ENCODE assay signal across 24 mouse cellular contexts in the genomic region with DNA sequence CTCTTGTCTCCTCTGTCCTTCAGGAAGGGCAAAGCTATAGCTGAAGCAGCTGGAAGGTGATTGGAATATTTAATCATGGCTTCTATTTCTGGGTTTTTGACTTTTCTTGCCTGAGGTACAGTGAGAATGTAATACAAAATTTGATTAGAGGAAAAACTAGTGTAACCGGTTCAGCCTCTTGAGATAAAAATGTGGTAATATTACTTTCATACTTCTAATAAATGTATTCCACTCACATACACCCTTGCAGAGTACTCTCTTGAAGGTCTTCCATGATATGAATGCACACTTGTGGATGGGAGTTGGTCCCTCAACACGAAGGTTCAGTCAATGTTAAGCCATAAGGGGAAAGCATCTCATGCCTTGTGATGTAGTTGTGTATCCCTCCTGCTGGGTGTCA.
DNase-seq lines count a peak whose midpoint lies in the region; ATAC-seq and TF ChIP-seq lines count a peak whose summit lies in the region.
"Had no signal": no experiment of that assay in that cellular context is flagged by ENCODE, and none has a peak within 500 bp of the region (broad histone marks: within the 10 kb centered on the region; RNA-seq: fewer than 3 reads in every experiment).

No protein-coding gene starts in this region.

- no peaks in the 10 kb centered on the region for H3K27me3 ChIP-seq in lung, embryonic 14.5 days (ENCODE audit: insufficient read depth, low read length)
- no peaks in the 10 kb centered on the region for H3K27me3 ChIP-seq in lung, postnatal 0 days (replicated peaks; ENCODE audit: insufficient read depth, low read length)
- H3K27me3 ChIP-seq: embryonic facial prominence, embryonic 13.5 days; forebrain, embryonic 13.5 days; heart, embryonic 13.5 days; hindbrain, embryonic 12.5 days; hindbrain, embryonic 15.5 days had no signal

- H3K9me3 ChIP-seq in lung, embryonic 14.5 days (ENCODE audit: low read depth, low read length), result no peaks in the 10 kb centered on the region
- no peaks in the 10 kb centered on the region for H3K9me3 ChIP-seq in lung, postnatal 0 days (ENCODE audit: low read length)
- H3K9me3 ChIP-seq: embryonic facial prominence, embryonic 13.5 days; forebrain, embryonic 10.5 days; forebrain, embryonic 13.5 days; heart, embryonic 10.5 days; heart, embryonic 13.5 days; hindbrain, embryonic 12.5 days; hindbrain, embryonic 15.5 days had no signal

- peaks cover 7% of the 10 kb centered on the region for H3K4me1 ChIP-seq in lung, embryonic 14.5 days (ENCODE audit: insufficient read depth)
- H3K4me1 ChIP-seq in lung, adult 2 months (ENCODE audit: control insufficient read depth, insufficient read depth, low read length), result peaks cover 6% of the 10 kb centered on the region
- peaks cover 3% of the 10 kb centered on the region; the same call in 1 of the 2 replicates for H3K4me1 ChIP-seq in lung, postnatal 0 days (ENCODE audit: insufficient read depth, low read depth, low read length)
- peaks cover 9% of the 10 kb centered on the region; the same call in 1 of the 2 replicates for H3K4me1 ChIP-seq in bone marrow, adult 2 months (ENCODE audit: control insufficient read depth, insufficient read depth, low read length)
- H3K4me1 ChIP-seq: forebrain, embryonic 13.5 days; hindbrain, embryonic 12.5 days; hindbrain, embryonic 15.5 days had no signal

- no peak for TF ChIP-seq POLR2A in lung, adult 2 months (IDR thresholded peaks at IDR 0.05; ENCODE audit: borderline replicate concordance, extremely low read depth, low read depth, low read length)
- no peak for TF ChIP-seq POLR2A in bone marrow, adult 2 months (IDR thresholded peaks at IDR 0.05; ENCODE audit: borderline replicate concordance, control insufficient read depth, low read depth, low read length)

- peak; percentile 66 for DNase-seq in lung, embryonic 14.5 days
- DNase-seq in lung, adult 2 months, result no peak
- DNase-seq in lung, postnatal 0 days (ENCODE audit: low spot score), result peak; percentile 73
- DNase-seq in lung, postnatal 10 days, result no peak
- peak; percentile 27 for DNase-seq in A20 (ENCODE audit: low read depth, low spot score)
- DNase-seq in heart, postnatal 25 days (ENCODE audit: low spot score), result no peak
- DNase-seq: adrenal gland, adult 8-10 months; adrenal gland, postnatal 25 days; cerebellum, adult 18-20 months; cerebellum, adult 9-10 months; cerebellum, postnatal 14 days; gastrocnemius, postnatal 10 days; gastrocnemius, postnatal 36 days; heart, adult 2 months; heart, postnatal 14 days had no signal

- H3K27ac ChIP-seq in lung, embryonic 14.5 days (ENCODE audit: low read depth), result peak overlapping the region; percentile 30; the same call in 1 of the 2 replicates
- peak overlapping the region; percentile 62; the same call in 1 of the 2 replicates for H3K27ac ChIP-seq in lung, postnatal 0 days (ENCODE audit: low read length)
- peak overlapping the region; percentile 68; the same call in 1 of the 2 replicates for H3K27ac ChIP-seq in bone marrow, adult 2 months (ENCODE audit: control insufficient read depth, insufficient read depth, low read depth, low read length, poor library complexity)
- H3K27ac ChIP-seq: embryonic facial prominence, embryonic 13.5 days; forebrain, embryonic 10.5 days; forebrain, embryonic 13.5 days; heart, adult 2 months; heart, embryonic 10.5 days; heart, embryonic 13.5 days; hindbrain, embryonic 12.5 days; hindbrain, embryonic 15.5 days had no signal

- H3K4me2 ChIP-seq in lung, embryonic 14.5 days, result no peak overlapping the region
- no peak overlapping the region for H3K4me2 ChIP-seq in lung, postnatal 0 days (replicated peaks; ENCODE audit: low read depth, low read length)
- H3K4me2 ChIP-seq: embryonic facial prominence, embryonic 13.5 days; forebrain, embryonic 13.5 days; heart, embryonic 13.5 days; hindbrain, embryonic 12.5 days; hindbrain, embryonic 15.5 days had no signal

- H3K9ac ChIP-seq in lung, embryonic 14.5 days, result no peak overlapping the region
- H3K9ac ChIP-seq in lung, postnatal 0 days (replicated peaks; ENCODE audit: low read depth), result no peak overlapping the region
- H3K9ac ChIP-seq: embryonic facial prominence, embryonic 13.5 days; forebrain, embryonic 13.5 days; heart, embryonic 13.5 days; hindbrain, embryonic 12.5 days; hindbrain, embryonic 15.5 days had no signal

- intact Hi-C loops in heart, postnatal 25 days (cut with DNase I), result no loop called here

- no peak; the same call in 1 of the 2 replicates for TF ChIP-seq EP300 in lung, postnatal 0 days (IDR thresholded peaks at IDR 0.05)

- ATAC-seq in lung, embryonic 14.5 days (ENCODE audit: insufficient read depth), result no peak
- ATAC-seq in lung, postnatal 0 days, result peak; percentile 59
- ATAC-seq: forebrain, embryonic 13.5 days; forebrain, embryonic 16.5 days had no signal

- WGBS in lung, embryonic 14.5 days, result 69% methylated on average over 2 of the region's 2 CpGs
- WGBS in lung, adult 2 months, result 71% methylated on average over 2 of the region's 2 CpGs
- 60% methylated on average over 2 of the region's 2 CpGs for WGBS in lung, postnatal 0 days
- 79% methylated on average over 2 of the region's 2 CpGs for WGBS in bone marrow, adult 2 months

- TF ChIP-seq CTCF in lung, embryonic 14.5 days (IDR thresholded peaks at IDR 0.05; ENCODE audit: low read depth), result no peak
- TF ChIP-seq CTCF in lung, adult 2 months (IDR thresholded peaks at IDR 0.05; ENCODE audit: insufficient read depth, low read length), result no peak
- TF ChIP-seq CTCF in lung, postnatal 0 days (IDR thresholded peaks at IDR 0.05), result no peak
- TF ChIP-seq CTCF in bone marrow, adult 2 months (IDR thresholded peaks at IDR 0.05; ENCODE audit: control insufficient read depth, insufficient read depth, low read length), result no peak

- no peak overlapping the region for H3K4me3 ChIP-seq in lung, embryonic 14.5 days (ENCODE audit: low read depth, low read length)
- H3K4me3 ChIP-seq in lung, adult 2 months (replicated peaks; ENCODE audit: extremely low read depth, low read depth, low read length), result no peak overlapping the region
- H3K4me3 ChIP-seq in lung, postnatal 0 days (ENCODE audit: low read depth, low read length), result no peak overlapping the region
- no peak overlapping the region for H3K4me3 ChIP-seq in bone marrow, adult 2 months (replicated peaks; ENCODE audit: control insufficient read depth, low read depth, low read length)
- H3K4me3 ChIP-seq: embryonic facial prominence, embryonic 13.5 days; forebrain, embryonic 10.5 days; forebrain, embryonic 13.5 days; heart, adult 2 months; heart, embryonic 10.5 days; heart, embryonic 13.5 days; hindbrain, embryonic 12.5 days; hindbrain, embryonic 15.5 days had no signal

- no peaks in the 10 kb centered on the region for H3K36me3 ChIP-seq in lung, embryonic 14.5 days (ENCODE audit: insufficient read depth)
- H3K36me3 ChIP-seq in lung, postnatal 0 days (ENCODE audit: insufficient read depth, low read length), result no peaks in the 10 kb centered on the region
- H3K36me3 ChIP-seq: embryonic facial prominence, embryonic 13.5 days; forebrain, embryonic 10.5 days; heart, embryonic 10.5 days; heart, embryonic 13.5 days; hindbrain, embryonic 12.5 days; hindbrain, embryonic 15.5 days had no signal

Comparison
In these comparisons a context has a peak if more than half of its experiments do, and no peak if none do; other contexts are left out.
1. DNase-seq: peak in lung, embryonic 14.5 days (single experiment), lung, postnatal 0 days (single experiment) and A20 (single experiment); none in lung, adult 2 months (single experiment), lung, postnatal 10 days (single experiment) and heart, postnatal 25 days (single experiment).
2. Peak in every context shown above with its lines, with median percentiles within 50 percentile points of each other: H3K27ac ChIP-seq.